Mouse (Mus musculus) heart, embryonic 10.5 days (tissue): ENCODE results near the gene Kctd11. TPM values are rescaled to one million over a fixed set of nuclear protein-coding genes. Genes with fewer than 3 reads are reported as not detected.
A peak's percentile ranks its signal among the peaks of the same experiment; 100 is the strongest.

Experiments
- DNase-seq: peaks from one replicate; pipeline ENCODE4 v3.0.0-alpha.2; 2017; ENCODE audit warnings: low spot score
- H3K27ac ChIP-seq: fragments of 300-500 bp; sonication (generic); 2 replicates; pipeline ENCODE4 v1.5.1; 2016; ENCODE audit warnings: mild to moderate bottlenecking
- H3K27me3 ChIP-seq: fragments of 300-500 bp; sonication (generic); 2 replicates; pipeline ENCODE4 v1.6.1; 2016; ENCODE audit warnings: mild to moderate bottlenecking; ENCODE audit not compliant: poor library complexity, insufficient read depth, severe bottlenecking
- H3K36me3 ChIP-seq: fragments of 300-500 bp; sonication (generic); 2 replicates; pipeline ENCODE4 v1.6.1; 2016; ENCODE audit warnings: mild to moderate bottlenecking, moderate library complexity
- H3K4me1 ChIP-seq: fragments of 300-500 bp; sonication (generic); 2 replicates; pipeline ENCODE4 v1.6.1; 2016; ENCODE audit warnings: mild to moderate bottlenecking
- H3K4me3 ChIP-seq: fragments of 300-500 bp; sonication (generic); 2 replicates; pipeline ENCODE4 v1.5.1; 2016; ENCODE audit warnings: mild to moderate bottlenecking, moderate library complexity
- H3K9me3 ChIP-seq: fragments of 300-500 bp; sonication (generic); 2 replicates; pipeline ENCODE4 v1.6.1; 2016; ENCODE audit warnings: mild to moderate bottlenecking, moderate library complexity
- WGBS: fragments of 180-500 bp; shearing (Covaris S2); methylation state at CpG from one replicate; pipeline ENCODE4 v1.1.7; 2016; 5-methylcytosine and 5-hydroxymethylcytosine counted together
- polyA plus RNA-seq: library from polyadenylated mRNA; unstranded; fragments of >200 nt; fragmentation: Nextera tagmentation; extraction: Ambion mirVana; gene quantifications from 2 replicates; pipeline ENCODE4 v1.2.1, GENCODE M21; 2016

The Kctd11 gene
- polyA plus RNA-seq, 1 experiment from 2014 or later: 6.2 TPM

DNA sequence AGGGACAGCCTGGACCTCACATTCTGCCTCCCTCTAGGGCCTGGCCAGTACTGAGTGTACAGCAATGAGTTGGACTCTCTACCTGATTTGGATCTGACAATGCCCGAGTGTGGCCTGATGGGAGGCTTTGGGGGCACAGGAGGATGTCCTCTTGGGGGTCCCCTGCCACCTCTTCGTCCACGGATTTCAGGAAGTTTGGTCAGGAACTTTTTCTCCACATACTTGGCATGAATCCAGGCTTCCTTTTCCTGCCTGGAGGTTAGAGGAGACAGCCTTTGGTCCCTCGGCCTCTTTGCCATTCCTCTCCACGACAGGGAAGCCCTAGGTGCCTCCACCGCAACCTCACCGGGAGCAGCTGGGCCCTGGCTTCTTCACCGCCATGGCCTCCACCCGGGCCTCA is 3.0 kb upstream of the Kctd11 start:
- DNase-seq: no peak
- Histone ChIP-seq H3K4me1 (peaks cover 61% of the 10 kb centered on the region), H3K27ac (peak overlapping the region; percentile 74), H3K36me3 (0 out of 2 replicates have a peak, but pooled peaks cover 2% of the 10 kb centered on the region), H3K9me3 (no peaks in the 10 kb centered on the region), H3K27me3 (peaks cover 6% of the 10 kb centered on the region; the same call in 1 of the 2 replicates), H3K4me3 (peak overlapping the region; percentile 8; the same call in 1 of the 2 replicates)
- WGBS: 74% methylated on average over 9 of the region's 9 CpGs

DNA sequence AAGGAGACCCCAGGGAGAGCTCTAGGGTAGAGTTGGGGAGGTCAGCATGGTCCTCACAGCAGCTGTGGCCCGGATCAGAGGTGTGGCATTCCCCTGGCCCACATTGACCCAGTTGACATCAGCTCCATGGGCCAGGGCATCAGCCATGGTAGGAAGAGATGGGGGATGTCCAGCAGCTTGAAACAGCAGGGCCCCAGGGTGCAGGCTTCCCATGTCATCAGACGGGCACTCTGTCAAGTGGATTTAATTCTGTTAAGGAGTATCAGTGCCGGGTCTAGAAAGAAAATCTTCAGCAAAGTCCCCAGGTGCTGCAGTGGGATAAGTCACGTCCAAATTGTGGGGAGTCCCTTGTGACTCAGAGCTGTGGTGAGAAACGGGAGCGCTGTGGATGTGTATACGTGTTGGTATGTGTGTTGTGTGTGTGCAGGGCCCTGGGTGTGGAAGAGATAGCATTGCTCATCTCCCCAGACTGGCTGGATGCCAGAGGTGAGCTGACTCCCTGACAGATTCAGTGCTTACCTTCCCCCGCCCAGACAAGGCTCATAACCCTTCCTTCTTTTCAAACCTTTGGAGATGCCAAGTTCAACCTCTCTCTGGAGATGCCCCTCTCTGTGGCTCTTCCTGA is 2.4 kb upstream of the Kctd11 start:
- DNase-seq: peak; percentile 73
- Histone ChIP-seq H3K9me3 (no peaks in the 10 kb centered on the region), H3K4me1 (peaks cover 67% of the 10 kb centered on the region), H3K4me3 (no peak overlapping the region), H3K27me3 (peaks cover 6% of the 10 kb centered on the region; the same call in 1 of the 2 replicates), H3K27ac (peak overlapping the region; percentile 74), H3K36me3 (0 out of 2 replicates have a peak, but pooled peaks cover 2% of the 10 kb centered on the region)
- WGBS: 80% methylated on average over 8 of the region's 8 CpGs

DNA sequence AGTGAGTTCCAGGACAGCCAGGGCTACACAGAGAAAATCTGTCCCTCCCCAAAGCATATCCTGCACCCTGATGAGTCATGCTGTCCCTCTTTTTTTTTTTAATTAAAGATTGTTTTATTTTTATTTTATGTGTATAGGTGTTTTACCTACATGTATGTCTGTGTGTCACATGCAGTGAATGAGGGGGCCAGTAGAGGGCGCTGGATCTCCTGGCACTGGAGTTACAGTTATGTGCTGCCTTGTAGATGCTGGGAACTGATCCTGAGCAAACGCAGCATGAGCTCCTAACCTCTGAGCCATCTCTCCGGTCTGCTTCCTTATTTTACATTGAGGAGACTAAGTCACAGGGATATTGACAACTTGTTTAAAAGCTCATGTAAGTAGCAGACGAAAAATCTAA is 1.9 kb upstream of the Kctd11 start:
- WGBS: 62% methylated on average over 4 of the region's 4 CpGs
- H3K4me1 ChIP-seq: peaks cover 71% of the 10 kb centered on the region
- no peaks in the 10 kb centered on the region for H3K9me3 ChIP-seq
- peaks cover 6% of the 10 kb centered on the region; the same call in 1 of the 2 replicates for H3K27me3 ChIP-seq
- no peak overlapping the region for H3K27ac ChIP-seq
- no peak overlapping the region for H3K4me3 ChIP-seq
- 0 out of 2 replicates have a peak, but pooled peaks cover 2% of the 10 kb centered on the region for H3K36me3 ChIP-seq
- DNase-seq: no peak

DNA sequence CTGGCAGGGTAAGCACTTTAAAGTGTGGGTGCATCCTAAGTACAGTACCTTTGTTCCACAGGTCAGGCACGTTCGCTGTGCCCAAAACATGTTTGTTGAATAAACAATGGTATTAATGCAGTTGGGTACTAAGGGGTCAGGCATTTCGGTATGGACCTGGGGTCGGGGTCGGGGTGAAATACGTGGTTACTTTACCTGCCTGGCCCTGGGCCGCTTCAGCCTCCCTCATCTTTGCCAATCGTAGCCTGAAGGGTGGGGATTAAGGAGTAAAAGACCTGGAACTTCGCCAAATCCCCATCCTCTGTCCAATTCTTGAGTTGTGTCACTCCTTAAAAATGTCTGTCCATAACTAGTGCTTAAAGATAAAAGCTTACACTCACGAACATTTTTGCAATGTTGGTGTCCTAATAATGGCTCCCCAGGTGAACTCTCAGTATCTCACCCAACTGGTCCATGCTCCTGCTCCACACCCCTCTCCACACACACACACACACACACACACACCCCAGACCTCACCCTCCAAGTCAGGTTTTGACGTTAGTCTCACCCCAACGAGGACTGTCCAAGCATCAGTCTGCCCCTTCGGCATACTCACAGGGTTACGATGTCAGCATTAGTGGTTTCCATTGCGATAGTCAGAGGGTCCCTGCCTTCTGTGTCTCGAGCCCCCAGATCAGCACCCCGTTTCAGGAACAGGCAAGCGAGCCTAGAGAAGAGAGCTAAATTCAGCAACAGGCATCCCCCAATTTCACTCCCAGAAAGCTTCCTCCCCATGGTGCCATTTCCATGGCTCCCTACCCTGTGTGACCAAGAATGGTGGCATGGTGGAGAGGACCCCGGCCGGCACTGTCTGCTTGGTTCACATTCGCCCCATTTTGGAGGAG is 823 bp upstream of the Kctd11 start:
- peaks cover 75% of the 10 kb centered on the region for H3K4me1 ChIP-seq
- DNase-seq: no peak
- H3K36me3 ChIP-seq: 0 out of 2 replicates have a peak, but pooled peaks cover 2% of the 10 kb centered on the region
- H3K27me3 ChIP-seq: peaks cover 6% of the 10 kb centered on the region; the same call in 1 of the 2 replicates
- no peaks in the 10 kb centered on the region for H3K9me3 ChIP-seq
- peak overlapping the region; percentile 71 for H3K4me3 ChIP-seq
- 61% methylated on average over 21 of the region's 21 CpGs for WGBS
- H3K27ac ChIP-seq: peak overlapping the region; percentile 91

- Histone ChIP-seq H3K4me1 (peaks cover 75% of the 10 kb centered on the region), H3K27ac (peak overlapping the region; percentile 91), H3K36me3 (no peaks in the 10 kb centered on the region), H3K27me3 (peaks cover 6% of the 10 kb centered on the region; the same call in 1 of the 2 replicates), H3K9me3 (no peaks in the 10 kb centered on the region), H3K4me3 (peak overlapping the region; percentile 71)
- WGBS: under 1% methylated on average over 18 of the region's 18 CpGs
- no peak for DNase-seq
These were observed 727 bp downstream of the Kctd11 start for GRCm38 (mm10) chr11:69880506-69880852.

- Histone ChIP-seq H3K27me3 (peaks cover 6% of the 10 kb centered on the region; the same call in 1 of the 2 replicates), H3K4me3 (peak overlapping the region; percentile 71), H3K9me3 (no peaks in the 10 kb centered on the region), H3K4me1 (peaks cover 67% of the 10 kb centered on the region), H3K36me3 (no peaks in the 10 kb centered on the region), H3K27ac (peak overlapping the region; percentile 91)
- no peak for DNase-seq
- 51% methylated on average over 15 of the region's 15 CpGs for WGBS
These were observed 1.5 kb downstream of the Kctd11 start for GRCm38 (mm10) chr11:69879711-69880110.

- peaks cover 59% of the 10 kb centered on the region for H3K4me1 ChIP-seq
- peaks cover 6% of the 10 kb centered on the region; the same call in 1 of the 2 replicates for H3K27me3 ChIP-seq
- peak overlapping the region; percentile 91; the same call in 1 of the 2 replicates for H3K27ac ChIP-seq
- no peaks in the 10 kb centered on the region for H3K9me3 ChIP-seq
- H3K4me3 ChIP-seq: peak overlapping the region; percentile 71
- WGBS: 85% methylated on average over 6 of the region's 6 CpGs
- no peaks in the 10 kb centered on the region for H3K36me3 ChIP-seq
- no peak for DNase-seq
These were observed 2.3 kb downstream of the Kctd11 start for GRCm38 (mm10) chr11:69878952-69879351.

- H3K27me3 ChIP-seq: peaks cover 6% of the 10 kb centered on the region; the same call in 1 of the 2 replicates
- no peak overlapping the region for H3K27ac ChIP-seq
- no peak for DNase-seq
- WGBS: 88% methylated on average over 3 of the region's 3 CpGs
- no peak overlapping the region for H3K4me3 ChIP-seq
- H3K9me3 ChIP-seq: no peaks in the 10 kb centered on the region
- H3K36me3 ChIP-seq: no peaks in the 10 kb centered on the region
- H3K4me1 ChIP-seq: peaks cover 58% of the 10 kb centered on the region
These were observed 2.8 kb downstream of the Kctd11 start for GRCm38 (mm10) chr11:69878399-69878798.

- H3K4me1 ChIP-seq: peaks cover 58% of the 10 kb centered on the region
- no peak for DNase-seq
- 86% methylated on average over 11 of the region's 11 CpGs for WGBS
- H3K27ac ChIP-seq: peak within 1 kb of the TSS; percentile 19; the same call in 1 of the 2 replicates
- H3K9me3 ChIP-seq: no peaks in the 10 kb centered on the region
- H3K27me3 ChIP-seq: peaks cover 6% of the 10 kb centered on the region; the same call in 1 of the 2 replicates
- H3K36me3 ChIP-seq: no peaks in the 10 kb centered on the region
- H3K4me3 ChIP-seq: peak within 1 kb of the TSS; percentile 71
These were observed 3.3 kb downstream of the Kctd11 start, which contains the start of gene Tmem95 for GRCm38 (mm10) chr11:69877878-69878277. TSS of gene Tmem95 (minus strand) at chr11:69878018.

GRCm38 (mm10) chr11:69876867-69877266 is 4.3 kb downstream of the Kctd11 start:
- H3K9me3 ChIP-seq: no peaks in the 10 kb centered on the region
- peaks cover 6% of the 10 kb centered on the region; the same call in 1 of the 2 replicates for H3K27me3 ChIP-seq
- H3K4me1 ChIP-seq: peaks cover 52% of the 10 kb centered on the region
- peak overlapping the region; percentile 37 for H3K4me3 ChIP-seq
- peak; percentile 94 for DNase-seq
- H3K36me3 ChIP-seq: no peaks in the 10 kb centered on the region
- WGBS: 3% methylated on average over 12 of the region's 12 CpGs
- H3K27ac ChIP-seq: peak overlapping the region; percentile 19; the same call in 1 of the 2 replicates

DNA sequence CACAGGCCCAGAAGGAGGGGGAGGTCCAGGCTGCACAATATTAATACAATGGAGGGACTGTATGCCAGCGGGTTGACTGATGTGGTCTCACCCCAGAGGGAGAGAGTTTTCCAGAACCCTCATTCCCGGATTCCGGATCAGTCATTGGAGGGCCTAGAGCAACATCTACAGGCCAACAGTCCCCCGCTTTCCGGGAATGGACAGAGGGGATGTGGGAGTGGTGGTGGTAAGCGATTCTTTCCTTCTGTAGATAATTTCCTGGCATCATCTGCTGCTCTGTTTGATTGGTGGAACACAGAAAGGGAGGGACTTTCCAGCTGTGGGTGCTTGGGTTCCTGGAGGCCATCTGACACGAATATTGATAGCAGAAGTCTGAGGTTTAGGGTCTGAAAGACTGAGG is 5.0 kb downstream of the Kctd11 start:
- WGBS: 53% methylated on average over 7 of the region's 7 CpGs
- Histone ChIP-seq H3K36me3 (no peaks in the 10 kb centered on the region), H3K27ac (peak overlapping the region; percentile 43; the same call in 1 of the 2 replicates), H3K4me3 (no peak overlapping the region), H3K9me3 (no peaks in the 10 kb centered on the region), H3K4me1 (peaks cover 45% of the 10 kb centered on the region), H3K27me3 (peaks cover 6% of the 10 kb centered on the region; the same call in 1 of the 2 replicates)
- DNase-seq: no peak

GRCm38 (mm10) chr11:69872451-69872850 is 8.8 kb downstream of the Kctd11 start:
- peaks cover 9% of the 10 kb centered on the region; the same call in 1 of the 2 replicates for H3K4me1 ChIP-seq
- no peaks in the 10 kb centered on the region for H3K36me3 ChIP-seq
- 73% methylated on average over 4 of the region's 4 CpGs for WGBS
- no peak overlapping the region for H3K4me3 ChIP-seq
- H3K27ac ChIP-seq: no peak overlapping the region
- no peaks in the 10 kb centered on the region for H3K9me3 ChIP-seq
- no peak for DNase-seq
- H3K27me3 ChIP-seq: no peaks in the 10 kb centered on the region
